Mouse (Mus musculus) gastrocnemius, adult 8-10 months (tissue): ENCODE data around the gene Mpped1. TPM values are rescaled to one million over a fixed set of nuclear protein-coding genes. Genes with fewer than 3 reads are reported as not detected.

Source experiments
- DNase-seq, 2 experiments: peaks; one replicate each; pipeline ENCODE4 v3.0.0; 2022; ENCODE audit warnings: low spot score in 2 of 2
- total RNA-seq, 4 experiments: library from RNA; stranded (reverse); gene quantifications; 2 replicates each; pipeline ENCODE4 v1.2.4; 2022

The Mpped1 gene
- total RNA-seq, 4 experiments from 2014 or later, result not detected

GRCm38 (mm10) chr15:83883821-83884220, 104.6 kb downstream of the Mpped1 start:
- no peak for DNase-seq

DNA sequence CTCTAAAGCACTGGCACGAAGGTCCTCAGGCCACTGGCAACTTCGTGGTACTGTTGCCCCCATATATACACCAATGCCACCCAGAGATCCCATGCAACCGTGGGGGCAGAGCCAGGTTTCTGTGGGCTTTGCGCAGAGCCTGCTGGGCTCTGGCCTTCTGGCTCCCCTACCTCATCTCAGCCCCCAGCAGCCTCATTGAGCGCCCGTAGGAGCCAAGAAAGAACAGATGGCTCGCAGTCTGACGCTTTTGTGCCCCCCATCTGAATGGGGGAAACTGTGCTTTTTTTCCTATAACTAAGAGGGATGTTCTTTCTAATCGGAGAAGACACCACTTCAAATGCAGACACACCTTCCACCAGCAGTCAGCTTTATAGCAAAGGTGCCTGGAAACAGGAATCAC, 105.0 kb downstream of the Mpped1 start:
- DNase-seq, result no peak

DNA sequence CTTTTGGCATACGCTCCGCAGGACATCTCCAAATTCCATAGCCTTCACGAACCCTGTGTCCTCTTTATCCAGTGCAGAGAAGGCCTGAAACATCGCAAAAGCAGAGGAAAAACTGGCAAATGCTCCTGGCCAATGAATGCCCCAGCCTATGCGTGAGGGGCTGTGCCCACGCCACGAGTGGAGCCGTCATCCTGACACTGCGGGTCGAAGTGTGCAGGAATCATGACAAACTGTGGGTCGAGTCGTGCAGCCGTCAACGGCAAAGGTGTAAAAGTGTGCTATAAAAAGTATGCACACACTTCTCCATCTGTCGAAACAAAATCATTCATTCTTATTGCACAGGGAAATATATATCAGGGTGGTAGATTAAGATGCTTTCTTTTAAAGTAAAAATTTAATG, 113.6 kb downstream of the Mpped1 start:
- DNase-seq, result no peak

GRCm38 (mm10) chr15:83894261-83894660, 115.0 kb downstream of the Mpped1 start:
- DNase-seq, result no peak

DNA sequence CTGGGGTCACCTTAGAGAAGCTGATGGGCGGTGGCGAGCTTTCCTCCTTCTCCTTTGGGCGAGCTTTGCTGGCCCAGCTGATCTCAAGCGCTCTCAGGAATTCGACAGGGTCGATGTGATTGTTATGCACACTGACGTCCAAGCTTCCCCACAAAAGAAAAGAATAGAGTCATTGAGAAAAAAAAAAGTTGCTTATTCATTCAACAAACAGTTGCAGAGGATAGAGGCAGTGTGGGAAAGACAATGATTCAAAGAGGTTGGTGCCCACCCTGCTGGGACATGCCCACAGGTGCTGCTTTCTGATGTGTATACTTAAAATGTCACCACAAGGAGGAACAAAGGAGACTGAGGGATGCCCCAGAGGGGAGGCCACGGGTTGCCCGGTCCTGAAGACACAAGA, 116.7 kb downstream of the Mpped1 start:
- no peak for DNase-seq

DNA sequence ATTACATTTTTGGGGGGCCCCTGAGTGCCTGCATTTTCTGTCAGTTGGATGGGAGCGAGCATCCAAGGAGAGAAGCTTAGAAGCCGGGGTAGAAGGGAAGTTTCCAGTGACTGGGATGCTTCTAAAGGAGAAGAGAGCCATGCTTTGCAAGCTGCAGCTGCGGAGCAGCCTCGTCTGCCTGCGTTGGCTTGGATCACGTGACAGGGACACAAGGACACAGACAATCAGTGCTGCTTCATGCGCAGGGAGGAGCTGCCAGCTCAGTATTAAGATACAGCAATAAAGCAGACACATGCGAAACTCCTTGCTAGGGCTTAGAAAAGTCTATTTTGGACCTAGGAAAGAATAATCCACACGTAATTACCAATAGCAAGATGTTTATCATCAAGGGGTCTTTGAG, 118.0 kb downstream of the Mpped1 start:
- no peak for DNase-seq

GRCm38 (mm10) chr15:83906472-83906871, 127.2 kb downstream of the Mpped1 start:
- DNase-seq, result no peak

Other genes with a start within 250 kb of the Mpped1 start
- 10 to 100 TPM; 25.3 to 34.8 (median 30.5) TPM for gene Tspo, start 215.9 kb upstream of the Mpped1 start, total RNA-seq
- gene Mcat, start 215.7 kb upstream of the Mpped1 start, total RNA-seq, result 10 to 100 TPM; 21.9 to 25.0 (median 23.2) TPM
- gene Ttll12, start 184.3 kb upstream of the Mpped1 start, total RNA-seq, result 1 to 10 TPM; 3.4 to 5.0 (median 4.2) TPM
- under 1 TPM; 0.12 to 0.35 (median 0.22) TPM for gene Scube1, start 54.4 kb upstream of the Mpped1 start, total RNA-seq